Mouse (Mus musculus) mouse embryonic stem cell (cell line): ENCODE measurements around the gene Igfbp3.

ENCODE experiments used
- in situ Hi-C, 2 experiments: fragments of 300-500 bp; cut with MboI; formaldehyde crosslinking; loops; 1 replicate in 1 of 2; 3 replicates in 1 of 2; pipeline ENCODE4 v1.14.3; 2019 to 2020; ENCODE audit warnings: low sequenced_read_pairs in 2 of 2, low pct_unique_long_range_greater_than_20kb in 1 of 2, mixed read lengths in 1 of 2; ENCODE audit not compliant: unreplicated experiment in 1 of 2

The Igfbp3 gene

DNA sequence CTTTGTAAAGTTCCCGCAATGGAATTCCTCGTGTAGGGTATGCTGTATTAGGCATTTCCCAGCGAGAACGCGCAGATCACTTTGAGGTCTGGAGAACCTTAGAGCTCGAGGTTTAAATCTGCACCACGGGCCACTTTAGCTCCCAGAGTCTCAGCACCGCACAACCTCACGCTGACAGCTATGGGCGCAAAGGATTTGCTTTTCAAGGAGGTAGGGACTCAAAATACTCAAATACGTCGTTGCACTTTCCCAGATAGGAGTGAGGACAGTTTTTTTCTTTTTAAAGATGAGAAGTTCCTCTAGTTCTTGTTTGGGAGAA, 578 bp upstream of the Igfbp3 start:
- in situ Hi-C loops, result loop anchor here in 1 of 2 experiments (25.0 kb wide), 1 partner anchor 348 kb away; no protein-coding TSS in a partner anchor

DNA sequence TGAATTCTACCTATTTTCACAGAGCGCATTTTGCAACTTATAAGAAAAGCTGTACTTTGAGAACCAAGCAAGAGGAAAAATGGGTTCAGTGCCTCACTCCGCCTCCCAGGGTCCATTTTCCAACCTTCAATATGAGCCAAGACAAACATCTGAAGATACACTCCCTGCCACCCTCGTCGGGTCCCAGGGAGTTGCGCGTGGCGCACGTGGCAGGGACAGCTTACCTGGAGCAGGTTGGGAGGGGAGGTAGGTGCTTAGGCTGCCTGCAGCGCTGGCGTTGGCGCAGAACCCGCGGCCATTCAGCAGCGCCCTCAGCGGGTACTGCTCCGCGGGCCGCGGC, 592 bp downstream of the Igfbp3 start:
- in situ Hi-C loops, result loop anchor here in 1 of 2 experiments (25.0 kb wide), 1 partner anchor 349 kb away; no protein-coding TSS in a partner anchor

DNA sequence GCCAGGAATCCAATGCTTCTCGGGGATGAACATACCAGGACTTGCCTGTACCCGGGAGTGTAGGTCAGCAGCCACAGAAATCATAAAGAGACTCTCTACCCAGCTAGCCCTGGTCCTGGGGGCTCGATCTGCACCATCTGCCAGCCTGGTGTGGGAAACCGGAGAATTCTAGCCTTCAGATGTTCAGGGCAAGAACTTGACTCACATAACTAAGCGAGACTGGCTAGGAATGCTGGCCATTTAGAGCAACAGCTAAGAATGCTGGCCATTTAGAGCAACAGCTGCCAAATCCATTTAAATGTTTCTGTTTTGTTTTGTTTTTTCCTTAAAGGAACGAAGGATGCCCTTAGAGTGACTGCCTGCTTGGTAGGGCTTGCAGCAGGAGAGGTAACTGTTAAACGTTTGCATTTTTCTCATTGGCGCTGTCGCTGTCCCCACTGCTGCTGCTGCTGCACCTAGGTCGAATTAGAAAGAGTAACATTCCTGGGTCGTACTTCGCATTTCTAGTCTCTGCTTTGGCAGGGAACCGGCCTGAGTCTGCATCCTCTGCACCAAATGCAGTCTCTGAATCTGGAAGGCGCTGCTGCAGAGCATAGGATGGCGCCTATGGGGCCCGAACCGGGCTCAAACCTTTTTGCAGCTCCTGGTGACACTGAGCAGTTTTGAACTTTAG, 1.5 kb downstream of the Igfbp3 start:
- in situ Hi-C loops, result loop anchor here in 1 of 2 experiments (25.0 kb wide), 1 partner anchor 350 kb away; no protein-coding TSS in a partner anchor

DNA sequence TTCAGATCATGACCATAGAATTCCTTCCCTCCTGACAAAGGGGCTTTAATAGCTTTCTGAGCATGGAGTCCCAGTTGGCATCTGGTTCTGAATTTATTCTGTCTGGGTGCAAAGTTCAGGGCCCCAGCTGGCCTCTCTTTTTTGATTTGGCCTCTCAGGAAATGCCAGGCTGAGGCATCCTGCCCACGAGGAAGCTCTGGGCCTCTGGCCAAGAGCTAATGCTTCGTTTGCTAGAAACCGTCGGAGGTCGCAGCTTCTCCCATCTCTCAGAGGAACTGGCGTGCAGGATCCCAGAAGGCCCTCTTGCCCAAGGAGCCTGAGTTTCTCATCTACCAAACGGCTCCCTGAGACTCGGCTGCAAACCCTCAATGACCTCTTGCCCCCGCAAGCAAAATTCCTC, 2.5 kb downstream of the Igfbp3 start:
- in situ Hi-C loops, result loop anchor here in 1 of 2 experiments (25.0 kb wide), 1 partner anchor 351 kb away; no protein-coding TSS in a partner anchor

DNA sequence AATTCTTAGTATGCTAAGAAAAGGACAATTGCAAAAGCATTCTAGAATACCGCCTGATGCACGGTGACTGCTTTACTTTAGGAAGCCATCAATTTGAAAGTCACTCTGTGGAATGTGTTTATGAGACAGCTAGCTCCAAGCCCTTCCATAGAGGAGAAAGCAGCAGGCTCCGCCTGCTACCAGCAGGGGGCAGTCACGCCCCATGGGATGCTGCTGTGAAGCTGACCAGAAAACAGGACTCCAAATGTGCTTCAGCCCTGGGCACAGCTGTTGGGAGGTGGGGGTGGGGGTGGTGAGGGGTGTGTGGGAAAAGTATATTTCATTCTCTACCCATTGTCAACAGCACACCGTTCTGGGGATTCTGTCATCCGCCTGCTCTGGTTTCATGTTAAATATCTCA, 3.4 kb downstream of the Igfbp3 start:
- in situ Hi-C loops, result loop anchor here in 1 of 2 experiments (25.0 kb wide), 1 partner anchor 352 kb away; no protein-coding TSS in a partner anchor

DNA sequence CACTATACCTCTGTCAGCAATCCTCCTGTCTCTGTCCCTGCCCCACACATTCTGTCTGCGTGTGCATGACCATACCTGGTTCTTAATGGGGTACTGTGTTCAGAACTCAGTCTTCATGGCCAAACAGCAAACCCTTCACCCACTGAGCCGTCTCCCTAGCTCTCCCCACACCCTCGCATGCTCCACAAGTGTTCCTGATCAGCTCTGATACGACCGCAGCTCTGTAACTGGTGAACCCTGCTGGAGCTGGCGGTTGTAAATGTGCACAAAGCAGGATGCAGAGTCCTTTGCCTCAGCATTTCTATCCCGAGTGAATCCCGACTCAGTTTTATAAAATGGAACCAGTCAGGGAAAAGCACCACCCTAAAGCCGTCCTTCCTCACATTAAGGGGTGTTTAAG, 9.9 kb downstream of the Igfbp3 start:
- in situ Hi-C loops, result loop anchor here in 1 of 2 experiments (10.0 to 25.0 kb wide), 2 partner anchors 358 to 1191 kb away; no protein-coding TSS in a partner anchor

DNA sequence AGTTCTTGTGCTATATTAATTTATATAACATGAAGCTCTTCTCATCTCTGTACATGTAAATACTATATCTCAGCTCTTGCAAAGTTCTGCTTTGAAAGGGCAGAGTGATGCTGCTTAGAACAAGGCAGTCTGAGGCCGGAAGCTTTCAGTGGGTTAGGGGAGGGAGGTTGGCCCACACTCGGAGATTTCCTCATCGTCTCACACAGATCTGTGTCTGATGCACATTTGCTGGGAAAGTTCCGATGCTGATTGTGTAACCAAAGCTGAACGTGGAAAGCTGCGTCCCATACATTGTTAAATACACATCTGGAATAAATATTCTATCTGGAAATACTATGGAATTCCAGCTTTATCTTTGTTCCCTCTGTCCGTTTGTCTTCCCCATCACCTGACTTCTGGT, 11.5 kb downstream of the Igfbp3 start:
- in situ Hi-C loops, result loop anchor here in 1 of 2 experiments (10.0 to 25.0 kb wide), 2 partner anchors 360 to 1193 kb away; no protein-coding TSS in a partner anchor

DNA sequence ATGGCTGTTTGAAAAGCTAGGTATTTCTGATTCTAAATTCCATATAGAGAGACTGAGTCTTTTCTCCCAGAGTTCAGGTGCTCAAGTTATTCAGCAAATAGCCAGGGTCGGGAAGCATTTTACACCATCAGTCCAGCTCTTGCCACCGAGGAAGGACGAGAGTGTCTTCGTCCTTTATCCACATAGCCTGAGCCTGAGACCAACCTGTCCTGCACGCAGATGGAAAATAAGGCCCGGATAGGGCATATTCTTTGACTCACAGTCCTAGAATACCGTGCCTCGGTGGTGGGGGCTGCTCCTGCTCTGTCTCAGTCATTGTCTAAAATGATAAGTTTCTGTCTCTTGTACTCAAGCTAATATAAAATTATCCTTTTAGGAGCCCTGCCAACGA, 13.3 kb downstream of the Igfbp3 start:
- in situ Hi-C loops, result loop anchor here in 1 of 2 experiments (10.0 to 25.0 kb wide), 2 partner anchors 362 to 1194 kb away; no protein-coding TSS in a partner anchor

DNA sequence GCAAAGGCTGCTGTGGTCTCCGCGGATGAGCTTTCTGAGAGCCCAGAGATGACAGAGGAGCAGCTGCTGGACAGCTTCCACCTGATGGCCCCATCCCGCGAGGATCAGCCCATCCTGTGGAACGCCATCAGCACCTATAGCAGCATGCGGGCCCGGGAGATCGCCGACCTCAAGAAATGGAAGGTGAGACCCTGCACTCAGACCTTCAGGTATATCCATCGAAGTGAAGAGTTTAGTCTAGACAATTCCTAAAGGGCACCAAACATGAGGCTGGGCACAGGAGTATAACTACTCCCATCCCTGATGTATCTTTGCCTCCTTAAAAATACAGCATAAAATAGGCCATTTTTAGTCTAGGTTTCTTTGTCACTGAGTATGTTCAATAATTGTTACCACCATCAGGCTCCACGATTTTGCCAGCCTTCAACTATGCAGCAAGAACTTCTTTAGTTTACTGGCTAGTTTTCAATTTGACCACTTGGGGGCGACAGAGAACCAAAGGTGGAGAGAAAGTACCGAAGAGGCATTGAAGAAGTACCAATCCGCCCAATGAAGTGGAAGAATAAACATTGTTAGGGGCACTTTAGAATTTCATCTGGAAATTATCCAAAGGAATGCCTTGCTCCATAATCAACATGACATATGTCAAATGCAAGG, 13.9 kb downstream of the Igfbp3 start:
- in situ Hi-C loops, result loop anchor here in 1 of 2 experiments (10.0 to 25.0 kb wide), 2 partner anchors 362 to 1195 kb away; no protein-coding TSS in a partner anchor

DNA sequence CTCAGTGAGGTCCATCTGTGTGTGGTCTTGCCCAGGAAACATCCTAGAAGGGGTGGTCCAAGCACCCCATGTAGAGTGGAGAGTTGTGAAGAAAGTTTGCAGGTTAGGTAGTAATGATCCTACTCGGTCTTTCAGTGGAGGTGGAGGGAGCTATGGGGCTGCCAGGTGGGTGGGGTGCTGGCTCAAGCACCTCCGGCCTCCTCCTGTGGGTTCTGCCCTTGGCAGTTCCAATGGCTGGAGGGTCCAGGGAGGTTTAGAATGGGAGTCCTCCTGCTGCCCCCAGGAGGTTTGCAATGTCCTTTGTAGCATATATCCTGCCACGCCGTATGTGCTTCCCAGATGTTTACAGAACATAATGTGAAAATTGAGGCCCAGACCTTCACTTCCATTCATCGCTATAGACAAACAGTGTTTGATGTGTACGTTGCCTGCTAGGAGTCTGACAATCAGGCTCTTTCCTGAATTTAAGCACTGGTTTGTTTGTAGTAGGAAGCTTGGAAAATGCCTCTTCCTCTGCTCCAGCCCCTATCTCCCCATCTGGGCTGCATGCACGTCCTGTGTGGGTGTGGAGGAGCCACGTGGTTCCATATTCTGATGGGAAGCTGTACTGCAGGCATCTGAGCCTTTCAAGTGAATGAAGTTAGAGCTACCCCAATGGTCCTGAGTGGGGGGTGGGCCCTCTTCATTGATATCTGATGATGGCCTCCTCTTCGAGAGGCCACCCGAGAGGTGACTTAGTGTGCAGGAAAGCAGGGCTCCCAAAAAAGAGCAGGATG, 15.1 kb downstream of the Igfbp3 start:
- in situ Hi-C loops, result no loop called here

DNA sequence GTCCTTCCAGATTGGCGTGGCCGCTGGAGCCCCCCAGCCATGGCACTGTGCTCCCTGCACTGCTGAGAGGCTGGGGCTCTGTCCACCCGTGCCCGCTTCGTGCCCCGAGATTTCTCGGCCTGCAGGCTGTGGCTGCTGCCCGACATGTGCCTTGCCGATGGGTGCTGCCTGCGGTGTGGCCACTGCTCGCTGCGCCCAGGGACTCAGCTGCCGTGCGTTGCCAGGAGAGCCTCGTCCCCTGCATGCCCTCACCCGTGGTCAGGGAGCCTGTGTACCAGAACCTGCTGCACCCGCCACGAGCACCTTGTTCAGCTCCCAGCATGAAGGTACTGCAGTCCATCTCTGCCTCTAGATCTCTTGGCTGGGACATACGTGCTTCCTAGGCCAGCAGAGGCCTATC, 15.7 kb downstream of the Igfbp3 start:
- in situ Hi-C loops, result no loop called here

DNA sequence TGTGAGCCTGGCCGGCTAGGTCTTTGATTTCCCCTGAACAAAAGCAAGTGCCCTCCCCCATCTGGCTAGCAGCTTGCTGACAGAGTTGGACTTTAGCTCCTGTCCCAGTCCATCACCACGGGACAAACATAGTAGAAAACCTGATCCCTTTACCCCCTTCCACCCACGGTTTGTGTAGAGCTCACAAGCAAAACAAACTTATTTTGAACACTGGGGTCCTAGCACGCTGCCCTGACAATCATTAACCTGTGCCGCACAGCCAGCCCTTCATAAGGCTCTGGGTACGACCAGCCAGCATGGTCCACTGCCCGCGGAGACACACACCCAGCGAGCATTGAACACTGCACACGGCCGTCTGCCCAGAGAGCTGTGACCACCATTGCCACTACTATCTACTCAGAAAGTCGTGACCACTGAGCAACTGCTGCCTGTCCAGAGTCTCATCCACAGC, 16.2 kb downstream of the Igfbp3 start, which contains the start of gene Igfbp1:
Igfbp1 (plus strand) TSS at position 292 of the 451 bp plus-strand sequence.
- in situ Hi-C loops, result no loop called here

DNA sequence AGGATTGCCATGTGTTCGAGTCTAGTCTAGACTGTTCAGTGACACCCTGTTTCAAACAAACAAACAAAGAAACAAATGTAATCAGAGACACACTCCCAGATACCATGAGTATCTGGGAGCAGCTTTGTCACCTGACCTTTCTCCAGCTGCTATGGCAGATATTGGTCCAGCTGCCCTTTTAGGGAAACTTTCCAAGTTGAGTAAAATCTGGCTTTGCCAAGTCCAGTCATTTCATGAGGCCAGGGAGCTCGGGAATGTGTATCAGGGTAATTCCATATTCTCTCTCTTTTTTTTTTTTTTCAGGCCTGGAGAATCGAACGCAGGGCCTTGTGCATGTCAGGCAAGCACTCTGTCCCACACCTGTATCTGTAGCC, 18.4 kb downstream of the Igfbp3 start:
- in situ Hi-C loops, result no loop called here

DNA sequence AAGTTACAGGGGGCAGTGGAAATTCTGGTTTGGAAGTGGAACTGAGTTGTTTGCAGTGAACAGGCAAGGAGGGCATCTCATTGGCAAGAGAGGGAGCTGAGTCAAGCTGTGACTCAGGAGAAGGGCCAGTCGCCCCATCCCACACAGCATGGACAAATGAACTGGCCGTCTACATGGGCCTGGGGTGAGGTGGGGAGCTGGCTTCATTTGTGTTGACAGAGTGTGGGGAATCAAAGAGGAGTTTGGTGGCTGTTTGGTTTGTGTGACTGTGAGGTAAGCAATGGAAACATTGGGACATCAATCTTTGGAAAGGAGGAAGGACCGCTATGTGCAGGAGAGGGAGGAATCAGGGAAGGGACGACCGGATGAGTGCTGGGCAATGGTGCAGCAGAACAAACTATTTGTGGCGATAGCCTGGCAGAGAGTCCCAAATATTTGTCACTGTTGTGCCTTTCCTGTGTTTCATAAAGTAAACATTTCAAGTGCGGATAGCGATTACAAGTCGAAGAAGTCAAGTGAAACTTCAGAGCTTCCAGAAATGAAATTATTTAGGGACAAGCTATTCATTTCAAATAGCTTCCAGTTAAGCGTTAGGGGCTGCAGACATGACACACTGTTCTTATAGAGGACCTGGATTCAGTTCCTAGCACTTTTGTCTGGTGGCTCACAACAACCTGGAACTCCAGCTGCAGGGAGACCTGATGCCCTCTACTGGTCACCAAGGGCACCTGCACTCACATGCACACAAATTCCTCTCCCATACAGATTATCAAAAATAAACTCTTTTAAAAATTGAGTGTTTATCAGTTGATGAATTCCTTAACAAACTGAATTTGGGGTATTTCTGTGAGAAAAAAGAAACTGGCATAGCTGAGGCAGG, 19.1 kb downstream of the Igfbp3 start:
- in situ Hi-C loops, result no loop called here

DNA sequence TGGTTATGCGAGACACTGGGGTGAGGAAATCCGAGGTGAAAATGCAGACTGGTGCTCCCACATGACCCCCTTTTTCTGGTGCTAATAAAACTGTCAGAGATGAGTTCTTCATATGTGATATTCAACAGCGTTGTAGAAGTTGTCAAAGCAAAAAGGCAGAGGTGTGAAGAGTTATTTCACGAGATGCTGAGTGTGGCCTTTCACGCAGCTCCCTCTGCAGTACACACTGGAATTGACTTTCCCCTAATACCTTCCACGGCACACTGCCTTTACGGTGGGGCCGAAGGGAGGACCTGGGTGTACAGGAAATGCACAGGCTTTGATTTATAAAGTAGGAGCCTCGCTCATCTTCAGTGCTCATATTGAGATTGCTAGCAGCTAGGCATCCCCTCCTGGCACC, 20.6 kb downstream of the Igfbp3 start:
- in situ Hi-C loops, result no loop called here

DNA sequence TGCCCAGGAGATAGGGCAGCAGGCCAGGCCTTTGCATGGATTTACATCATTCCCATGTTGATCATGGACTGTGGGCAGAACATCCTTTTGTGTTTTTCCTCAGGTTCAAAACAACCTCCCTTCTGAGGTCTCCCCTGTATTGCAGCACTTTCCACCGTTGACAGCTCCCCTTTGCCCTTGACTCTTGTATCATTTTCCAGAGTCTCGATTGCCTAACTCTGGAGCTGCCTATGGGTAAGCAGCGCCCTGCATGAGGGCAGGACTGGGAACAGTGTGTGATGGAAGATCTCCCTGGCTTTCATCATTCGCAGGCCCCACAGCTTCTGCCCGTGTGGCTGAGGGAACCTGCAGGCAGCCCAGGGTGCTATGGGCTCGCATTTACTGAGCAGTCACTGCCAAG, 21.0 kb downstream of the Igfbp3 start:
- in situ Hi-C loops, result no loop called here

DNA sequence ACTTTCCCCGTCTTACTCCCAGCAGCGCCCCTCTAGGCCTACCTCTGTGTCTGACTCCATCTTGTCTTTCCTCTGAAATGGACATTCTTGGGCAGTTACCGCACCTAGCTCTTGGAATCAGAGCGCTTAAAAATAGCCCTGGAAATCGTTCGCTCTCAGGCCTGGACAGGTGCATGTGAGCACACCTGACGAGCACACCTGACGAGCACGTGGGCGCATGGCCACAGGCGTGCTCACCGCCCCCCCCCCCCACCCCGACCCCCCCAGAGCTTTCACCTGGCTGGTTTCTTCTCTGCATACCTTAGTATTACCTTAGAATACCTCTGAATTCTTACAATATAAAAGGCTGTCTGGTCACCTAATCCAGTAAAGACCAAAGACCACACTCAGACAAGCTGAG, 25.3 kb downstream of the Igfbp3 start, which contains the start of gene Gm11985:
Gm11985 (minus strand) TSS at position 101 of the 400 bp plus-strand sequence.
- in situ Hi-C loops, result no loop called here

DNA sequence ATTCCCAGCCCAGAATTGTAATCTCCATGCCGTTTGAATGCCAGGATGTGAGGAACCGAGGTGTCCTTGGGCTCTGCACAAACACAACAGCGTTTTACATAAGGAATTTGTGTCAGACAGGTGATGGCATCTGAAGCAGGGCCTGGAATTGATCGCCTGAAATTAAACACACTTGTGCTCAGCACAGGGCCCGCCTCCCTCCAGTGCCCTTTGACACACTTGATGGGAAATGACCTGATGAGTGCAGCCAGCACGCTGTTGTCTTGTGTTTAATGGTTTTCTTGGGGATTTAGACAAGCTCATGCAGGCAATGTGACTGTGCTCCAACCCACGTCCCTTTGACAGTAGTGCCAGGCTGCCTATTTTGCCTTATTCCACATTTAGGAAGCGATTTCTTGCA, 26.3 kb downstream of the Igfbp3 start:
- in situ Hi-C loops, result no loop called here
